Mouse (Mus musculus) intestine, embryonic 14.5 days (tissue): ENCODE measurements at regions not wholly inside any gene's neighbourhood (a gene's known extent, or its start where the extent isn't known, plus 50 kb on each side); places are given as distances from the start of the nearest gene placed in this dataset.

Source experiments
- ATAC-seq: fragments of 200-750 bp; cut with Nextera tagmentation; replicated peaks from 2 replicates; pipeline ENCODE4 v1.8.0; 2017; ENCODE audit warnings: low read depth, moderate number of reproducible peaks, moderate TSS enrichment, moderate library complexity; ENCODE audit not compliant: low FRiP score, low TSS enrichment
- DNase-seq: peaks from one replicate; pipeline ENCODE4 v3.0.0-alpha.2; 2018; ENCODE audit warnings: low spot score
- H3K27ac ChIP-seq: fragments of 300-500 bp; sonication (generic); 2 replicates; pipeline ENCODE4 v1.5.1; 2014; ENCODE audit warnings: low read depth, mild to moderate bottlenecking, control low read depth
- H3K27me3 ChIP-seq: fragments of 300-500 bp; sonication (generic); replicated peaks from 2 replicates; pipeline ENCODE4 v1.6.1; 2014; ENCODE audit warnings: low read length, control low read depth; ENCODE audit not compliant: control insufficient read depth, insufficient read depth
- H3K36me3 ChIP-seq: fragments of 300-500 bp; sonication (generic); 2 replicates; pipeline ENCODE4 v1.6.1; 2014; ENCODE audit warnings: low read length, control low read depth; ENCODE audit not compliant: control insufficient read depth, insufficient read depth
- H3K4me1 ChIP-seq: fragments of 300-500 bp; sonication (generic); replicated peaks from 2 replicates; pipeline ENCODE4 v1.6.1; 2014; ENCODE audit warnings: low read length, control low read depth, mixed read lengths; ENCODE audit not compliant: control insufficient read depth, insufficient read depth
- H3K4me2 ChIP-seq: fragments of 300-500 bp; sonication (generic); 2 replicates; pipeline ENCODE4 v1.6.1; 2014; ENCODE audit warnings: low read length
- H3K4me3 ChIP-seq: fragments of 300-500 bp; sonication (generic); 2 replicates; pipeline ENCODE4 v1.5.1; 2014; ENCODE audit warnings: low read depth, low read length, control low read depth, mixed read lengths
- H3K9ac ChIP-seq: fragments of 300-500 bp; sonication (generic); 2 replicates; pipeline ENCODE4 v1.6.1; 2014; ENCODE audit warnings: mild to moderate bottlenecking, low read length
- H3K9me3 ChIP-seq: fragments of 300-500 bp; sonication (generic); 2 replicates; pipeline ENCODE4 v1.6.1; 2016; ENCODE audit warnings: low read length, control low read depth; ENCODE audit not compliant: control insufficient read depth
- WGBS: fragments of 180-500 bp; shearing (Covaris S2); extraction: QIAGEN DNeasy Blood & Tissue Kit; methylation state at CpG from one replicate; pipeline ENCODE4 v1.1.7; 2014; 5-methylcytosine and 5-hydroxymethylcytosine counted together

DNA sequence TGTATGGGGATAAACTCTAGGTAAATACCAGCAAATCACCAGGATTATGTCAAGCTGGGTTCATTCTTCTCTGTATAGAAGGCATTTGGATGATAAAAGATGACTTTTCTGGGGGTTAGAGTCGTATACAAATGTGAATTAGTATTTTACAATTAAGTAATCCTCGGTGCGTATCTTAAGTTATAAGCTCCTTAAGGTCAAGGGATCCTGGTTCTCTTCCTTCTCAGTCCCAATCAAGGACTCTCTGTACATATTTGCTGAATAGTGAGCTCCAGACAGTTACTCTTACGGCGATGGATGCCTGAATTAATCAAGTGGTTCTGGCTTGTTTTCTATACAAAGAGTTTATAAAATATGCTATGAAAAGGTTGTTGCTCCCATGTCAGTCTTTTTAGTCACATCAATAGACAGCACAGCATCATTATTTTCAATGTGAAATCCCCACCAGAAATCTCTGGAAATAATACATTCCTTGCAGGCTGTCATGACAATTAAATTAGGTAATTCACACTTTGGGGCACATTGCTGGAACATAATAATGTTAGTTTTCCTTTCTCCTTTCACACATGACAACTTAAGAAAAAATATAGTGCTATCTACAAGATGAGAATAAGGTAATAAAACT lies 64.0 kb upstream of the Cwc22 start:
- Histone ChIP-seq H3K36me3 (no peaks in the 10 kb centered on the region), H3K9me3 (no peaks in the 10 kb centered on the region), H3K4me1 (no peaks in the 10 kb centered on the region), H3K9ac (no peak overlapping the region), H3K27me3 (no peaks in the 10 kb centered on the region), H3K27ac (no peak overlapping the region), H3K4me3 (no peak overlapping the region), H3K4me2 (no peak overlapping the region)
- DNase-seq (no peak), ATAC-seq (no peak)
- 76% methylated on average over 5 of the region's 5 CpGs for WGBS

DNA sequence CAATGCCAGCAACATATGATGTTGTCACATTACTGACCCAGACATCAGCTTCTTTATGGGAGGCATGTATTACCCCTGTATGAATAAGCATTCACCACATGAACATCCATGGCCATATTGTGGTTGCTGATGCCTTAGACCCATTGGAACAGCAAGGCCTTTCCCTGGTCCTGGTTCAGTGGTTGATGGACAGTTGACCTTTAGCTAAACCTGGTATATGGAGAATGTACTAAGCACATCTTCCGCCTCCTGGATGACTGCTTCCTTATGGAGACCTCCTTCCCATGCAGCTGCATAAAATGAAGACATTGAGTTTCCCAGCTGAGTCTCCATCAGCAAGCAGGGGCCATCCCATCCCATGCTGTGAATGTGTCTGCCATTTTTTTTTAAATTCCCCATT lies 61.9 kb upstream of the Cwc22 start:
- no peaks in the 10 kb centered on the region for H3K9me3 ChIP-seq
- ATAC-seq: no peak
- 84% methylated on average over 1 of the region's 1 CpGs for WGBS
- H3K27me3 ChIP-seq: no peaks in the 10 kb centered on the region
- H3K9ac ChIP-seq: no peak overlapping the region
- H3K4me1 ChIP-seq: peaks cover 3% of the 10 kb centered on the region; the same call in 1 of the 2 replicates
- DNase-seq: no peak
- no peak overlapping the region for H3K4me3 ChIP-seq
- H3K27ac ChIP-seq: no peak overlapping the region
- no peak overlapping the region for H3K4me2 ChIP-seq
- H3K36me3 ChIP-seq: no peaks in the 10 kb centered on the region

DNA sequence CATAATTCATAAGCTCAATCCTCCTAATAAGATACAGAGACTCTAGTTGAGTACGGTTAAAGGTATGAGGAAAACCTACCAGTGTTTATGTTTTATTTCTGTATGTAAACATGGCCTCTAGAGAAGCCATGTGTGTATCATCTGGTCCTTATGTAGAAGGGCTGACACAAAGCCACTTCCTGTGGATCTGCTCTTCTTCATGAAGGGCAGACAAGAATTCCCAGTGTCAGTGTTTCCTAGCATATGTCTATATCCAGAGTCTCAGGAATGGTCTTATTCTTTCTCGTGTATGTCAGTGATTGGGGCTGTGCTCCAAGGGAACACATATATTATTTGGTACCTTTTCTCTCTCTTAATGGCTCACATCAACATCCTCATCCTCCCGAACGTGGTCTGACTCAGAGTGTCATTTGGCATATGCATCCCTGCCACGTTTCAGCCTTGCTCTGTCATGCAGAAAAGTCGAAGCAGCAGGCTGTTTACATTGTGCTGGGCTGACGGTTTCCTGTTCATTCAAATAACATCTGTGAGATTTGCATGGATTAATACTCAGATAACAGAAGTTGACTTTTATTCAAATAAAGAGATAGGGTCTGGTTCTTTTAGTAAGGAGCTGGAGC lies 59.3 kb upstream of the Cwc22 start:
- Histone ChIP-seq H3K4me1 (peaks cover 3% of the 10 kb centered on the region; the same call in 1 of the 2 replicates), H3K27me3 (no peaks in the 10 kb centered on the region), H3K4me3 (no peak overlapping the region), H3K9me3 (no peaks in the 10 kb centered on the region), H3K4me2 (no peak overlapping the region), H3K27ac (peak overlapping the region; percentile 69; the same call in 1 of the 2 replicates), H3K36me3 (no peaks in the 10 kb centered on the region), H3K9ac (no peak overlapping the region)
- DNase-seq: no peak
- ATAC-seq: 0 out of 2 replicates have a peak, but pooled peaks have one; percentile 58
- 24% methylated on average over 7 of the region's 7 CpGs for WGBS

DNA sequence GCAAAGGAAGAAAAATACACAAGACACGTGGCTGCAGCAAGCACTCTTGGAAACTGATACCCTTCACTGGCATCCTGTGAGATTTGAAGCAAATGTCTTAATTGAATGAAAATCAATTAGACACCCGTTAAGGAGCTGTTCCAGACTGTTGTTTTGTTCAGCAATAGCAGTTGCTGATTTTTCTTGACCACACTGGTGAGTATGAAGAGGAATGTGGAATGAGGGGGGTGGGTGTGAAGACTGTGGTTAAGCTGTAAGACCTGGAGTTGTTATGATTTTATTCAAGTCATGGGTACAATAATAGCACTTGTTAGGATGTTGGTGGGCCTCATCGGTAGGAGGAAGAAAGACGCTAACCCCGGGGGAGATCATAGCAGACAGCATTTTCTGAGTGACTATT lies 58.3 kb upstream of the Cwc22 start:
- H3K4me1 ChIP-seq: peaks cover 3% of the 10 kb centered on the region; the same call in 1 of the 2 replicates
- no peak overlapping the region for H3K9ac ChIP-seq
- peak overlapping the region; percentile 69; the same call in 1 of the 2 replicates for H3K27ac ChIP-seq
- ATAC-seq: no peak
- H3K4me3 ChIP-seq: no peak overlapping the region
- no peak for DNase-seq
- no peaks in the 10 kb centered on the region for H3K9me3 ChIP-seq
- no peaks in the 10 kb centered on the region for H3K36me3 ChIP-seq
- no peaks in the 10 kb centered on the region for H3K27me3 ChIP-seq
- H3K4me2 ChIP-seq: no peak overlapping the region
- 77% methylated on average over 5 of the region's 5 CpGs for WGBS
